Mouse (Mus musculus): ENCODE measurements around the gene Usp44.
A peak's percentile ranks its signal among the peaks of the same experiment; 100 is the strongest.
"Not testable (repeated sequence)": the region's sequence is repeated elsewhere in the genome, so short reads cannot be mapped to it uniquely, and the experiment has no call there.

Usp44 gene

DNA sequence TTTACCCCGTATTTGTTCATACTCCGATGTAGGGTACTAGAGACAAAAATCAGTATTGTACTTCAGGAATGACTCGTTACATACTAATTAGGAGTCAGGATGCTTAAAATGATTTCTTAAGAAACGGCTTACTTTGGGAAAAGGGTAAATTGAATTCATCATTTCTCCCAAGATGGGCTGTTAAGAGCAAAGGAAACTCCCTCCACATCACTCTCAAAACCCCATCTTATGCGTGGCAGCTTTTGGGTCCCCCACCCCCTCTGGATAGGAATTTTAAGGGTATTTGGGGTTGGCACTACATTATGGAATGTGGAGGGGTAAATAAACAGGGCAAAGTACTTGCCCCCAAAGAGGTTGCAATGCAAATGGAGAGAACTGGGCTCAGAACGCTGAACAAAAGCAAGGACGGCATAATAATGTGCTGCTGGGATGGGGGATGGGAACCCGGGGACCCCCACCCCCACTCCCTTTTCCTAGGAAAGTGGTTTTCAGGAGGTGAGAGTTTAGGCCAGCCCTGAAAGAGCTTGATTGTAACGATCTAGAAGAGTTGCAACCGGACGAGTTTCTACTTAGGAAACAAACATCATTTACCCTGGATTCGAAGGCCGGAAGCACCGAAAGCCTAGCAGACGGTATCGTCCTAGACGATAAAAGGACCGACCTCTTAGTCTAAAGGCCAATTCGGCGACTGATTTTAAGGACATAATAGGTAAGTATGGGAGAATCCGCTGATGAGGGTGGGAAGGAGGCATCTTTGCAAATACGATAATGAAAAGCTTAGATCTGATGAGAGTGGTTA, at the start of gene Usp44:
Gene Usp44, plus strand, starts transcription at position 625 of the 799 bp plus-strand sequence.
- no peak for DNase-seq

DNA sequence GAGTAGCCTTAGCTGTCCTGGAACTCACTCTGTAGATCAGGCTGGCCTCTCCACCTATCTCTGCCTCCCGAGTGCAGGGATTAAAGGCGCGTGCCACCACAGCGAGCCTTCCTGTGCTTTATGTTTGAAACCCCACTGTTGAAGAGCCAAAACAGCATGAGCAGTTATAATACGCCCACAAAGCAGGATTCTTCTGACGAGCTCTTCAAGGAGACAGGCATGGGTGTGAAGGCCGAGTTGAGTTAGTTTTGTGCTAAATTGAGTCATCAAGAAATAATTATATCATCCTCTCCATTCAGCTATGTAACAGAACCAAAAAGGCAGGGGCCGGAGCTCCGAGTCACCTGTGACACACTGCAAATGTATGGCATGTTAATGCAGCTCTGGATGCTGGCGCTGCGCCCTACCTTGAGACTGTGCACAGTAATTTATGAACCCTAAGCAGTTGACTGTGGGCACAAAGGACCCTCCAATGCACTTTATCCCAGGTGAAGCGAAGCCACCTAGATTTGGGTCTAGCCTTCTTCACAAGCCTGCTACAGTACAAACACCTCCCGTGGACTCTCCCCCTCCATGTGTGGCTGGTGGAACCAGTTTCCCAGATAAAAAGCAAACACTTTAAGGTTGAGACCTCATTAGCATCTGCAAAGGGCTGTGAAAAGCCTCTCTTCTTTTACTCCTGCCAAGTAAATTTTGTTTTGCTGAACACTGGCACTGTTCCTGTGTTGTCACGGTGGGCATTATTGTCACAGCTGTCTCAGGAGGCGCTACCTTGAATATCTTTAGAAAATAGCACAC, 47.9 kb upstream of the Usp44 start:
- DNase-seq = no peak

DNA sequence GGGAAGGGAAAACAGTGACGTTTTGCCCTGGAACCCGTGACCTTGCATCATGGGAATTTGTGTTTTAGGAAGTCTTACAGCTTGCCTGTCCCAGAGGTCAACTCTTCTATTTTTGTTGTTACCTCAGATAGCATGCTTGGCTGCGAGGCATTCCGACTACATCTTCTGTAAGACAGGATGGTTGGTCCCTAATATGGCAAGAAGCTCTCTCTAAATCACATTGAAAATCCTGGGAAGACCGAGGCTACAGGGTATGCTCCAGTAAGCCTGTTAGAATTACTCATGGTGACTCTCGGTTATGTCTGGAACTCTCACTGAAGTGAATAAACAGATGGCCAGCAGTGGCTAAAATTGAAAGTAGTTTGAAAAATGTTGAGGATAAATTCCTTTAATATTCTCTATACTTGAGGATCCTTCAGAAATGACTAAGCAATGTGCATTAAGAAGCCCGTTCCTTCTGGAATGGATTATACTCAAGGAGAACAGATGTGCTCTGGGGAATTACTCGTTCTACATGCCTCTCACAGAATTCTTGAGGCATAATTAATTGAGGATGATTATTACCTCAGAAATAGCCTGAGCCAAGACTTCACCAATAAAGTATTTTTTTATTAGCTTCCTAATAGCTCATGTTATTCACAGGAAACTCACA, 31.5 kb upstream of the Usp44 start:
- DNase-seq = no peak

DNA sequence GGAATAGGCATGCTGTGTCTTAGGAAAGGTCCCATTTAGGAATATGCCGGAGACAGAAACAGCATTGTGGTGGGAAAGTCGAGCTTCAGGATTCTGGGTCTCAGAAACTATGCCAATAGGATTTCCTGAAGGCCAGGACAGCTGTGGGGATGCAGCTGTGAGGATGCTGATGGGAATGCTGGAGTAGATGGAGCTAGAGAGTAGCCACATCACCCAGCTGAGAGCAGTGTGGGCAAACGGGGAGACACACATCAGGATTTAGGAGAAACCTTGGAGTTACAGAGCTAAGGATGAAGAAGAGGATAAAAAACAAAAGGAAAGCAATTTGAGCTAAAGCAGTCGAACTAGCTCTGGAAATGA, 31.0 kb upstream of the Usp44 start:
- no peak for DNase-seq

DNA sequence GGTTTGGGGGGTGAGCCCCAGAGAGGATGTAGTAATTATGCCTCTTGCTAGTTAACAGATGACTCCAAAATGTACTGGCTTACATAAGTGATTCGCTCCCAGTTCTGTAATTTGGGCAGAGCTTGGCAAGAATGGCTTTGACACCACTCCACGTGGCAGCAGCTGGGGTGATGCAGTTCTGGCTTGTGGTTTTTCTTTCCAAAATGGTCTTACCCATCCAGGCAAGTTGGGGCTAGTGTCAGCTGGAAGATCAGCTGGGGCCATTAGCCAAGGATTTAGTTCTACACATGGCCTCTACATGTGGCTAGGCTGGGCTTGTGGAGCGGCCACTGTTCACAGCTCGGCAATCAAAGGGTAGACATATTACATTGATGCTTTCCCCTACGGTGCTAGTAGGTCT, 30.5 kb upstream of the Usp44 start:
- no peak for DNase-seq

DNA sequence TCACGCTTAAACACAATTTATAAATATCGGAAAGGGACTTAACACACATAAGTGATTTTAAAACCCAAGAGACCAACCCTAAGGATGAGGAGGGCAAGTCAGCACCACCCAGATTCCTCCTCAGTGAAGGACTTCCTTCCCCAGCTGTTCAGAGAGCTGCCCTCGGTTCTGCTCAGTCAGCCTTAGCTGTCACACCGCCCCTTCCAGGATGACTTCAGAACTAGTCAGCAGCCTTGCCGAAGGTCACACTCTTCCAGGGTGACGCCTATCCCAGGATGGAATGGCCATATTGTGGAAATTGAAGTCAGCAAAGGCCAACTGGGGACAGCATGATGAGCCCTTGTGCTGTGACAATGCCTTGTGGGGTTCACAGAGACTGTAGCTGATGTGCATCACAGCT, 28.2 kb upstream of the Usp44 start:
- no peak for DNase-seq

DNA sequence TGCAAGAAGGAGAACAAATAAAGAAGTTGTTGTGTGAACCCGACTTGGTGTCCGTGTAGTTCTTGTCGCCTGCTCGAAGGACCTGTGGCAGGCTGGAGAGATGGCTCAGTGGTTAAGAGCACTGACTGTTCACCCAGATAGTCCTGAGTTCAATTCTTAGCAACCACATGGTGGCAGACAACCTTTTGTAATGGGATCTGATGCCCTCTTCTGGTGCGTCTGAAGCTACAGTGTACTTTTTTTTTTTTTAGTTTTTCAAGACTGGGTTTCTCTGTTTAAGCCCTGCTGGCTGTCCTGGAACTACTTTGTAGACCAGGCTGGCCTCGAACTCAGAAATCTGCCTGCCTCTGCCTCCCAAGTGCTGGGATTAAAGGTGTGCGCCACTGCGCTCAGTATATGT, 21.9 kb upstream of the Usp44 start:
- not testable (repeated sequence) for DNase-seq

DNA sequence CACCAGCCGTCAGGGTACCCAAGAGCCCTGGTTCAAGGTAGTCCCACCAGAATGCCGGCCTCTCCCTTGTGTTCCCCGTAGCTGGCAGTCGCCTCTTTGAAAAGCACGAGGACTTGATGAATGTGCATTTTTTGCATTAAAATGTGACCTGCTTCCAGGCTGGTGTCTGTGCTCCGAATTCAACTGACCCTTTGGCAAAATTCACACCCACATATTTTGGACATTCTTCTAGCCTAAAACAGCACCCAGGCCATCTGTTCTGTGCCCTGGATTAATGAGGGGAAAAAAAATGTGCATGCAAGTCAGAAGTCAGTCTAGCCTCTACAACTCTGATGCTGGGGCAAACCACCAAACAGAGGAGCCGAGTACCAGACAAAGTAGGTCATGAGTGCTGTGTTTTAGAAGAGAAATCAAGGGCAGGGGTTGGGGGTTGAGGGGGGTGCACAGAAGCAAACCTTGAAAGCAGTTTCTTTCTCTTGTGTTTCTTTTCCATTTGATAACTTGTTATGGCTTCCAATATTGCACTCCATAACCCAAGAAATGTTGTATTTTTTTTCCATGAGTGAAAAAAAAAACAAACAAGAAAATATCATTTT, 20.7 kb upstream of the Usp44 start:
- peak; percentile 38 for DNase-seq

DNA sequence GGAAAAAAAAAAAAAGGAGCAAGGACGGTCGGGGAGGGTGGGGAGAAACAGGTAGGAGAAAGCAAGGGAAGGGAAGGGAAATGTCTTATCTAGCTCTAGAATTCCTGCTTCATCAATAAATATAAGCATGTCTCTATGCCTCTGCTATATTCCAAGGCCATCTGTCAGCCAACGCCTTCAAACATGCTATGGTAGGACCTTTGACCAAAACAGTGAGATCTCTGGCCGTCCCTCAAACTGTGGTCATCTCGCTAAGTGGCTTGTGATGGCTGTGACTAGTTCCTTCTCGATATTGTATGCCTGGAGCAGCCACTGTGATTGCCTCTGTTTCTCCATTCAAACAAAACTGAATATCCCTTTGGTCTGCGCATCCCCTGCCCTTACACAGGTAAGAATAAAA, 19.3 kb upstream of the Usp44 start:
- DNase-seq = no peak

DNA sequence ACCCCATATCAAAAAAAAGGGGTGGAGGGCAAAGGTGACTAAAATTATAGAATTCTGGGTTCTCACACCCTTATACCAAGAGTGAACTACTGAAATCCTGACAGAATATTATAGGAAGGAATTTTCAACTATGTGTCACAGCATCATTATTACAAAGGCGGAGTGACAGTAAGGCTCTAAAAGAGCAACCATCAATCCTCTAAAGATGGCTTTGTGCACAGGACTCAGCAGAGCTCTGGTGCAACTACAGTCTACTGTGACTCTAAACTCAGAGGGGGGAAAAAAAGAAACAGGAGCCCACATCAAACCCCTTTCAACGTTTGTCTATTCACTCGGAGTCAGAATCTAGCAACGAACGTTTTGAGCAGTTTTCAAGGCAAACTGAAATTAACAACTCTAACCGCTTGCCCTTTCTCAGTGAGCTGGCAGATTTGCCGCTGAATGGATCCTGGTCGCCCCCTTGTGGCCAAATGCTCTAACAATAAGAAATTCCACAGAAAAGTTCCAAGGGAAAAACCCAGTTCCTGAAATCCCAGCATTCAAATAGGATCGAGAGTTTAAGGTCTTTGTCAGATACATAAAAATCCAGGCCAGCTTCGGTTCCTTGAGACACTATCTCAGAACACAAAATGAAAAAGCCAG, 18.5 kb upstream of the Usp44 start:
- peak; percentile 78 for DNase-seq

DNA sequence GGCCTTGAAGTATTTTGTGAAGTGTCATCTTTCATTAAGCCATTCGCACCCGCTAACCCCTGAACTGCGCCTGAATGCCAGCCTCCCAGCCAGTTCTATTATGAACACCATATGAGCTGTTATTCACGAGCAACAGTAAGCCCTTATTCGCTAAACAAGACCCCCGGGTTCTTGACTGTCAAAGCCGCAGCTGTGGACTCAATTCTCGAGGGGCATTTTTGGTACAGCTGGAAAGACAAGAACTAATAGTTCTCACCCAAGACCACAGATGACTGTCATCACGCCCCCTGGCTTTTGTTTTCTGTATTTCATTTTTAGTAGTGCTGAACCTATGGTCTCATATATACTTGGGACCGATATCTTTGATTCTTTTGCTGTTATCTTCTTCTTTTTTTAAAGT, 17.6 kb upstream of the Usp44 start:
- no peak for DNase-seq

DNA sequence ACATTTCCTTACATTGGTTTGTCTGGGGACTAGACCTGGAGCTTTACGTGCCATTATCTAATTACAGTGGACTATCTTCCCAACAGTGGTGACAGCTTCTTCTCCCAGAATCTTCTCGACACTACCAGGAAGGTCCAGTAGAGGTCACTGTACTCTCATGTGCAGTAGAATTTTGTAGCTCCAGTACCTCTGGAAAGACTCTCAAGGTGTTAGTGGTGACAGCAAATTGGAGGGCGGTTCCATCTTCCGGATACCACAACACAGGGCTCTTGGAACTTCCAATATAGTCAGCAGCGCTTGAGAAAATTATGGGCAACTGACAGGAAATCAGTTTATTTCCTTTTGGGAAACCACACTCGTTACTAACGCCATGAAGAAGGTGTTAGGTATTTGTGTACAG, 12.7 kb upstream of the Usp44 start:
- peak; percentile 79 for DNase-seq

DNA sequence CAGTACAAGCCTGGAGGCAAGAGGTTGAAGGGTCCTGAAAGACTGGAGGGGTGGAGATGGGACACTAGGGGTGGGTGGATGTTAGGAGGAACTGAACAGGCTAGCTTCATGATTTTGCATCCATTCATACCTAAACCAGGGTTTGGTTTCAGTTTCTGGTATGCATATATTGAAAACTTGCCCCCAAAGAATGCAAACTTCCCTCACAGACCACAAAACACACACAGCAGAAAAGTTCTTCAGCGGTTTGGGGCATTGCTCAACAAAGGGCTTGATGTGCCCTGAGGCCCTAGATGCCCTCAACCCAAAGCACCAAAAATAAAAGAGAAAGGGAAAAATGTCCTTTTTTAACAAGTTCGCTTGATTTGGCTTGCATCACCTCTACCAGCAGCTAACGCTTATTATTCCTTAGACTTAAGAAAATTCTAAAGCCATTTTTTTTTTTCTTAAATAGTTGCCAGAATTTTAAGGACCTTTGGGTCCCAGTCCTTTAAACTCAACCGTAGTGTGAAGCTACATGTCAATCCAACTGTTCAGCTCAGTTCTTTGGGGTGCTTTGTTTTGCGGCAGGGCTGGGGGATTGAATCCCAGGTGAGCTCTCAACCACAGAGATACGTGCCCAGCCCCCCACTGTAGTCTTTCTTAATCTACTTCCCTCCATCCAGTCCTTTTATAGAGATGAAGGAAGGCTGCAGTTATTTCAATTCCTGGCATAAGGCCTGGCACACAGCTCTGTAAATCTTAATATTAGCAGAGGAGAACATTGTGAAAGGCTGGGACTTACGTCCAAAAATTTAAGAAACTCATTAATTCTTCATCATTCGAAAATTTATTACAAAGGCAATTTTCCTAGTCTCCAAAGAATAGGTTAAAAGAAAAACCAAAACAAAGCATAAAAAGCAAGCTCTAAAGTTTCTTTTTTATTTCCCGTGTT, 1.2 kb upstream of the Usp44 start:
- DNase-seq = peak; percentile 28

DNA sequence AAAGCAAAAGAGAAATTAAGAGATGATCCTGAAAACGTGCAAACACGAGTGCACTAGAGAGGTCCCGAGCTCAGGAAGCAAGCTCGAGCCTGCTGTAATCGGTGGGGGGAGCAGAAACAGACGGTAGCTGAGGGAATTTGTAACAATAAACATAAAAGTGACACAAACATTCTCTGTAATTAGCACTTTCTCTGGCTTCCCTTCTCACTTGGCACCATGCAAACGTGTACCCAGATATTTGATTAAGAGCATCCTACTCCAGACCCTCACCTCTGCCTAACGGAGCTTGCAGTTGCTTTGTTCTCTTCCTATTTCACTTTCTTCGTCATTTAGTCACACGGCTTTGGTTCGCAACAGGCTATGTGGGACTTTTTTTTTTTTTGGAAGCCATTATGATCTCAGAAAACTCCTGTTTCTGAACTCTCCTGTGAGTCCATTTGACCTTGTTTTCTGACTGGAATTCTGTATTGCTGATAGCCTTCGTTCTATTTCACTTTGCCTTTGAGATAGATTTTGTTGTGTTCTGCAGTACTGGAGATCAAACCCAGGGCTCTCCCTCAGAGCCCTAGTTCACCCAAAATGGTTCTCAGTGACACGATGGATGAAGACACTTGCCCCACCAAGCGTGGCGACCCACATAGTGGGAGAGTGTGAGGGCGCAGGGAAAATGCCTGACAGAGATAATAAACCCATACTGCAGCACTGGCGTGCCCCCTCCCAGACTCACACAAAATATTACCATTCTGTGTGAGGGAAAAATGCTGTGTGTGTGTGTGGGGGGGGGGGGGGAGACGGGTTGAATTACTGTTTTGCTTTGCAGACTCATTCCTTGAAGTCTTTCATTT, 597 bp downstream of the Usp44 start:
- peak; percentile 22 for DNase-seq

DNA sequence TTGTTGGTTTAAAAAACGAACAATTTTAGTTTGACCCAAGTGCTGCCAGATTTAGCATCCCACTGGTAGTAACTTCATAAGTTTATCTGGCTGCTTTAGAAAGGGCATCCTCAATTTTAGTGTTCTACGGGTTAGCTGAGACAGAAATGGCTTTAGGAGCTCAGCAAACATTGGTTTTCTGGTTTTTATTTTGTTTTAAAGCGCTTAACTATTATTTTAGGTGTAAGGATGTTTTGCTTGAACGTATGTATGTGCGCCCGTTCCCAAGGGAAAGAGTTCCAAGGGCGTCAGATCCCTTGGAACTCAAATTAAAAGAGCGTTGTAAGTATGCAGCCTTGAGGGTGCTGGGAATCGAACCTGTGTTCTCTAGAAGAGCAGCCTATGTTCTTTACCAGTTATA, 1.5 kb downstream of the Usp44 start:
- no peak for DNase-seq

DNA sequence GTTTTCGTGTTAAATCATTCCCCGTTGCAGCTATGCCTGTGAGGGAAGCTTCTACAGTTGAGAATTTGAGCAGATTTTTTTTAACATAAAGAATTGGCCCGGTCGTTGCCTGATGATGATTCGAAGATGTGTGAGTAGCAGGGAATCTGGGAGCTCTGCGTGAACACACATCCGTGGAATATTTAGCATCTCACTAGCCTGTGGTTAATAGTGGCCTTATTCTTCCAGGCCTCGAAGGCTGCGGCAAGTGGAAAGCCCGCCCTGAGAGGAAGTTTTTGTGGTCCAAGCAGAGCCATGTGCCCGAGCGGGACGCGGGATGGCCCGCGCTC, 2.0 kb downstream of the Usp44 start:
- DNase-seq = no peak

DNA sequence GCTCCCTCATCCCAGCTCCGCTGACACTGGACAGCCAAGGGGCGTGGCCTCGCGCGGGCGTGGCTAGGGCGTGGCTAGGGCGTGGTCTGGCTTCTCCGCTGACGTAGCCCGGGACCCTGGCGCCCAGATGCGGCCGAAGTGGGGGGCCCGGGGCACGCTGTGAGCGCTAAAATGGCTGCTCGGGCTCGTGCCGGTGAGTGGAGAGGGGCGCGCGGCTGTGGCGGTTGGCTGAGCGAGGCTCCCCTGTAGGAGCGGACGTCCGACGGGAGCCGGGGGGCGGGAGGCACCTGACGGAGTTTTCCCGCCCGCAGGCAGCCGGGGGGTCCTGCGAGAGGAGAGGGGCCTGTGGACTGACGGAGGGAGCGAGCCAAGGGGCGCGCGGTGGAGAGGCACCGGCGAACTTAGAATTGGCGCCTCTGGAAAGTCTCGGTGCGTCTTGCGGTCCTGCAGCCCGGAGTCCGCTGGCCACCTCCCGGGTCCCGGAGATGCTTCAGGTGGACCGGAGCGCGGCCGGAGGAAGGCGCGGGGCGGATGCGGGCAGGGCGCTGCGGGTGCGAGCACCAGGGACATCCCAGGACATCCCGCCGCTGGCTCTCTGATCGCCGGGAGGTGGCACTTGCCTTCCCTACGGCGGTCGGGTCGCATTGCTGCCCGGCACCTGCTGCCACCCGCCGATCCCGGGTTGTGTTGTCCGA, 2.5 kb downstream of the Usp44 start:
- peak; percentile 94 for DNase-seq

DNA sequence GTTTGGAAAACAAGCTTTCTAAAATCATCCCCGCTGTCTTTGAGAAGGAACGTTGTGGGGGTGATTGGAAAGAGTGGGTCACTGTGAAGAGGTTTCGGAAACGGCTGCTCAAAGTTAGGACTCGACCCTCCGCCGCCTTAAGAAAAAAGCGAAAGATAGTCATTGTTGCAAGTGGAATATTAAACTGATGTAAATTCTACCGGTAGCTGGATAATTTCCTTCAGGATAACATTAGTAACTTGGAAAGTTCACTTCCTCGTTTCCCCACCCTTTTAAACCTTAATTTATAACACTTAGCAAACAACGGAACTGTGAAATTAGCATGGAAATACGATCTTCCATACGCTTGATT, 3.0 kb downstream of the Usp44 start:
- DNase-seq = no peak

DNA sequence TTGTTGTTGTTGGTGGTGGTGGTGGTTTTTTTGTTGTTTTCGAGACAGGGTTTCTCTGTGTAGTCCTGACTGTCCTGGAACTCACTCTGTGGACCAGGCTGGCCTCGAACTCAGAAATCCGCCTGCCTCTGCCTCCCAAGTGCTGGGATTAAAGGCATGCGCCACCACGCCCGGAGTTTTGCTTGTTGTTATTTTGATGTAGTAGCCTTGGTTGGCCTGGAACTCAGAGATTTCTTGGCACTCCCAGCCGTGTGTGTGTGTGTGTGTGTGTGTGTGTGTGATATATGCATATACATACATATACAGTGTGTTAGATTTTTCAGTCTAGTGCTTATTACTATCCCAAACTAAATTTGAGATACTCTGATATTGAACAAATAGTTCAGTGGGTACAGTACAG, 3.8 kb downstream of the Usp44 start:
- DNase-seq = not testable (repeated sequence)

DNA sequence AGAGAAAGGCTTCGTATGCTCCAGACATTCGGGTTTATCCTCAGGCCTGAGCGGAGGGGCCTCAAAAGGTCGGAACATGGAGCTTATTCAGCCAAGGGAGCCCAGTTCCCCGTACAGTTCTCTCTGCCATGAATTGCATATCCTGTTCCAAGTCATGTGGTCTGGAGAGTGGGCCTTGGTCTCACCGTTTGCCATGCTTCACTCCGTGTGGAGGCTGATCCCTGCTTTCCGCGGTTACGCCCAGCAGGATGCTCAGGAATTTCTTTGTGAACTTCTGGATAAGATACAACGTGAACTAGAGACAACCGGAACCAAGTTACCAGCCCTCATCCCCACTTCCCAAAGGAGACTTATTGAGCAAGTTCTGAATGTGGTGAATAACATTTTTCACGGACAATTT, 15.4 kb downstream of the Usp44 start:
- no peak for DNase-seq

DNA sequence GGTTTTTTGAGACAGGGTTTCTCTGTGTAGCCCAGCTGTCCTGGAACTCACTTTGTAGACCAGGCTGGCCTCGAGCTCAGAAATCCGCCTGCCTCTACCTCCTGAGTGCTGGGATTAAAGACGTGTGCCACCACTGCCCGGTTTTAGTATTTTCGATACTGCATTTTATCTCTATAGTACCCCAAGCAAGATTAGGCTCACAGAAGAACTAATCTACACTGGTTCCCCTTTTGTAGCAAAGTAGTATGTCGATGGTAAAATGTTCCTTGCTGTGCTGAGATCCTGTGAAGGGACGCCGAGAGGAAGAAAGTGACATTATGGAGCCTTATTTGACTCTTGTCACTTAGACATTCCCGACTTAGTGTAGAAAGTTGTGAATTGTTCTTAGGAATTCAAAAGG, 23.8 kb downstream of the Usp44 start:
- no peak for DNase-seq

Measured in thymus, postnatal 4 days (tissue).